Mouse (Mus musculus): ENCODE measurements at regions not wholly inside any gene's neighbourhood (a gene's known extent, or its start where the extent isn't known, plus 50 kb on each side); places are given as distances from the start of the nearest gene placed in this dataset.
A peak's percentile ranks its signal among the peaks of the same experiment; 100 is the strongest.

DNA sequence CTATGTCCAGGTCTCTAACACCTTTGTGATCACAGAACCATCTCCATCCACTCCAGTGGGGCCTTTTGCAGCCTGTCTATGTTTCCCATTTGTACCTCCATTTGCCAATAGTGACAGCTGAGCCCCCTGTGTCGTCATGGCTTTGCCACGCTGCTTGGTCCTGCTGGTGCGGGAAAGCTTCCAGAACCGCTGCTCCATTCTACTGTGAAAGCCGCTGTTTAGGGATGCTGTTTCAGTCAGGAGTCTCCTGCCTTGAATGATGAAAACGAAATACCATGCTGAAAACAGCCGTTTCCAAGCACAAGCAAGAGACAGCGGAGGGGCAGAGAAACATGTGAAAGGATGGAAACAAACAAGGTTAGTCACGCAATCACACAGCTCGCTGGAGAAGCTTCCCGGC is 410.4 kb downstream of the Glrx3 start:
- no peak for TF ChIP-seq POLR2A (IDR thresholded peaks at IDR 0.05; ENCODE audit: borderline replicate concordance, extremely low read depth, insufficient read depth, insufficient read length, poor library complexity, severe bottlenecking)
- TF ChIP-seq CTCF (IDR thresholded peaks at IDR 0.05; ENCODE audit: borderline replicate concordance, extremely low read depth, insufficient read depth, insufficient read length), result no peak
- peak; percentile 64 for DNase-seq (ENCODE audit: low read depth)

DNA sequence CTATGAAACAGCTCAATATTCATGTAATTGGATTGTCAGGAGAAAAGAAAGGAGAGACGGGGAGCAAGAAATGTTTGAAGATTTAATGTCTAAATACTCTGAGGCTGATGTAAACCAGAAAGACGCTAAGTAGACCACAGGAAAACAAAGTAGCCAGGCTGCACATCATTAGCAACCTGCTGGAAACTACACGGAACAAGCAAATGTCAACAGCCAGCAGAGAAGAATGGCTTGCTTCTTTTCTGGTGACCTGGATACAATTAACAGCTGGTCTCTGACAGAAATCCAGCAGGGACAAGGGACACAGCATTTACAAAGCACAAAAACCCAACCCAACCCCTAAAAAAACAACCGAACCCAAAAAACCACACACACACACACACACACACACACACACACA is 413.6 kb downstream of the Glrx3 start:
- TF ChIP-seq CTCF (IDR thresholded peaks at IDR 0.05; ENCODE audit: borderline replicate concordance, extremely low read depth, insufficient read depth, insufficient read length) (no peak), POLR2A (IDR thresholded peaks at IDR 0.05; ENCODE audit: borderline replicate concordance, extremely low read depth, insufficient read depth, insufficient read length, poor library complexity, severe bottlenecking) (no peak)
- peak; percentile 51 for DNase-seq (ENCODE audit: low read depth)

DNA sequence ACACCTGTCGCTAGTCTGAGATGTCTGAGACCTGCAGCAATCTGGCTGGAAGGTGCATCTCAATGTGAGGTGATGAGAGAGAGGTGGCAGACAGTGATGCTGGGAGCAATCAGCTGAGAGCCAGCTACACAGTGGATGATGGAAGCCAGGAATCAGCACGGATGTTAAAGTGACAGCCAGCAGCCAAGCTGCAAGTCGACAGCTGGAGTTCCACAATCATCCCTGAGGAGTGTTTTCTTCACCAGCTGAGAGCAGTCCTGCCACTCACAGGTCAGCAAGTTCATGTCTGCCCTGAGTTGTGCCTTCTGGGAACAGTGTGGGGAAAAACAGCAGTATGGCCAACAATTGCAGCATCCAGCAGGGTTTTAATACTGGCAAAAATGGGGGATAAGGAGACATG is 422.3 kb downstream of the Glrx3 start:
- TF ChIP-seq CTCF (IDR thresholded peaks at IDR 0.05; ENCODE audit: borderline replicate concordance, extremely low read depth, insufficient read depth, insufficient read length), result no peak
- no peak for TF ChIP-seq POLR2A (IDR thresholded peaks at IDR 0.05; ENCODE audit: borderline replicate concordance, extremely low read depth, insufficient read depth, insufficient read length, poor library complexity, severe bottlenecking)
- no peak for DNase-seq (ENCODE audit: low read depth)

DNA sequence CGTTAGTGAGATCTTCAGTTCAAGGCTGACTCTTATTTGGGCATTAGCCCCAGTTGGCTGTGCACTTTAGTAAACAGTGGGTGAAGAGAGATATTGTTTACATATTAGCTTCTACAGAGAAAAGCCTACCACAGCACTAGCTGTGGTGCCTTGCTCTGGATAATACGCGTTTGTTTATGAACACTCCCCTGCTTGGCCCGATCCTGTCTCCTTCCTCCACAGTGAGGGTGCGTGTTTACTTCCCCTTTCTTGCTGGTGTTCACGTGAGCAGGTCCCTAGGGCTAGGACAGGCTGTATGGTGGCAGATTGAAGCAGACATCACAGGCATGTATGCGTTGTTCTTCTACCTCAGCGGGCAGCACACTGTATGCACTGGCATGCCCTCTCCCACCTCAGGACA is 423.1 kb downstream of the Glrx3 start:
- TF ChIP-seq POLR2A (IDR thresholded peaks at IDR 0.05; ENCODE audit: borderline replicate concordance, extremely low read depth, insufficient read depth, insufficient read length, poor library complexity, severe bottlenecking) (no peak), CTCF (IDR thresholded peaks at IDR 0.05; ENCODE audit: borderline replicate concordance, extremely low read depth, insufficient read depth, insufficient read length) (no peak)
- no peak for DNase-seq (ENCODE audit: low read depth)

DNA sequence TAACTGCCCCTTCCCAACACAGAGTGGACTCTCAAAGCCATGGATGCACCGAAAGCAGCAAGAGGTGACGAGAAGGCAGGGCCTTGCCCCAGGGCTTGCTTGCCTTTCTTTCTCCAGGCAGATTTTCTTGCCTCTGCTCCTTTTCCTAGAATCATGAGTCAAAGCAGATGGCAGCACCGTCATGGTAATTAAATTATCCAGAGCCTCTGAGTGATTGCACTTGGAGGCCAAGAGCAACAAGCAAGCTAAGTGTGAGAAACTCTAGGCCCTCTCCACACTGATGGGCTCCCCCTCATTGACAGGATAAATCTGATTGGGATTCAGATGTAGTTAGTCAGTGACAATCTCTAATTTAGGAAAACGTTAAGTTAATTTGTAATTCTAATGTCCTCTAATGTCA is 427.5 kb downstream of the Glrx3 start:
- TF ChIP-seq CTCF (IDR thresholded peaks at IDR 0.05; ENCODE audit: borderline replicate concordance, extremely low read depth, insufficient read depth, insufficient read length) (no peak), POLR2A (IDR thresholded peaks at IDR 0.05; ENCODE audit: borderline replicate concordance, extremely low read depth, insufficient read depth, insufficient read length, poor library complexity, severe bottlenecking) (no peak)
- peak; percentile 82 for DNase-seq (ENCODE audit: low read depth)

DNA sequence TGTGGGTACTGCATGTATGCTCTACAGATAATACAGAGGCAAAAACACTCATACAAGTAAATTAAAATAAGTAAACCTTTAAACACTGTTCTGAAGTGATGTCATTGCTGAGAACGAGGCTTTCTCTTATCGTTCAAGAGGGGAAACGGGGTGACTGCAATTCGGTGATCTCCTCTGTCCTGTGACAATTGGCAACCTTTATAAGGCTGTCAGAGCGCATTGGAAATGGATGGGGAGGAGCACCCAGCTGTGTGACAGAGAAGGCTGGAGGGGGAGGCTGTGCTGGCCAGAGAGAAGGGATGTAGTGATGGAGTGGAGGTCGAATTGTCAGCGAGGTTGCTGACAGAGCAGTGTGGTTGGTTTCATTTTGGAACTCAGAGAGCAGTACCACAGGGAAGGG is 428.0 kb downstream of the Glrx3 start:
- TF ChIP-seq CTCF (IDR thresholded peaks at IDR 0.05; ENCODE audit: borderline replicate concordance, extremely low read depth, insufficient read depth, insufficient read length) (no peak), POLR2A (IDR thresholded peaks at IDR 0.05; ENCODE audit: borderline replicate concordance, extremely low read depth, insufficient read depth, insufficient read length, poor library complexity, severe bottlenecking) (no peak)

DNA sequence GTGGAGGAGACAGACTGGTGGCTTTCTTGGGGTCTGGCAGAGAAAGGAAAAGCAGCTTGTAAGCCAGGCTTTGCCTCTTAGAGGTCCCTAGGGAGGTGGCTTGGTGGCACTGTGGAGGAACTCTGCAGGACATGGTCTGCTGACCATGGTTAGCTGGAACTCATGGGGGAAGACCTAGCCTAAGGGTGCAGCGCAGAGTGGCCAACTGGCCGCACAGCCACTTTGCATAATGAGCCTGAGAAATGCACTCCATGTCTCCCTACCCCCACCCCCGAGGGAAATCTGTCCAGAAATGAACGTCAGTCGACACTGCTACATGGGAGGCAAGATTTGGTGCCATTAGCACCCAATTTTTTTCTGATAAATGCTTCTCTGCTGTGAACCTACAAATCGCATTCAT is 429.5 kb downstream of the Glrx3 start:
- DNase-seq (ENCODE audit: low read depth), result no peak
- TF ChIP-seq CTCF (IDR thresholded peaks at IDR 0.05; ENCODE audit: borderline replicate concordance, extremely low read depth, insufficient read depth, insufficient read length), result no peak
- no peak for TF ChIP-seq POLR2A (IDR thresholded peaks at IDR 0.05; ENCODE audit: borderline replicate concordance, extremely low read depth, insufficient read depth, insufficient read length, poor library complexity, severe bottlenecking)

More for the DNA sequence above, 428.0 kb downstream of the Glrx3 start:
- DNase-seq (ENCODE audit: low read depth), result no peak

DNA sequence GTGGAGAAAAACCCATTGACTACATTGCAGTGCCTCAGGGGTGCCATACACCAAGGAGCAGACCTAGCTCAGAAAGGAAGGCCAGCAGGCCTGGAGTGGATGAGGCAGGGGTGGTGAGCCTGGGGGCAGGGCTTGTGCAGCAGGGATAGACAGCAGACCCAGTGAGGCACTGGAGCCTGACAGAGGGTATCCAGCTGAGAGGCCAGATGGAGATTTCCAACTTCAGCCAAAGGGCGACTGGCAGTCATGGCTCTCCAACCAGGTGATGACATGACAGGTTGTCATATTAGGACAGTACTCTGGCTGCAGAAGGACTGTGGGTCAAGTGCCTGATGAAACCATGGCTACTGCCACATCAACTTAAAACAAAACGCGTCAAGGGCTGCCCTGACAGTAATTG is 431.1 kb downstream of the Glrx3 start:
- DNase-seq (ENCODE audit: low read depth), result no peak
- TF ChIP-seq POLR2A (IDR thresholded peaks at IDR 0.05; ENCODE audit: borderline replicate concordance, extremely low read depth, insufficient read depth, insufficient read length, poor library complexity, severe bottlenecking), result no peak
- TF ChIP-seq CTCF (IDR thresholded peaks at IDR 0.05; ENCODE audit: borderline replicate concordance, extremely low read depth, insufficient read depth, insufficient read length), result no peak

DNA sequence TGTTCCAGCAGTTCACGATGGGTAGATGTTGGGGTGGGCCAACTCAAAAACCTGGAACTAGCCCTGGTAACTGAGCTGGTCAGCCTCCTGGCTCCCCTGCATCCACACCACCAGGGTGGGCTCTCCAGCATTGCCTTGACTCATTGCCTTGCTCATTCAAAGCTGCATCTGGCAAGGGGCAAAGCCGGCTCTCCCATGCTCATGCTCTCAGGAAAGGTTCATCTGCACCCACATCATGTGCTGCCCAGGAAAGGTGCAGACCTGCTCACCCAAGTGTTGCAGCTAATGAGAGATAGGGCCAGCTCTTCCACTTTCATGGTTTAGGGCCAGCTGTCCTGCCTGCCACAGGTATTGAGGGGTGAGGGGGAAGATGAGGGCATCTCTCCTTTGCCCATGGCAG is 437.9 kb downstream of the Glrx3 start:
- TF ChIP-seq POLR2A (IDR thresholded peaks at IDR 0.05; ENCODE audit: borderline replicate concordance, extremely low read depth, insufficient read depth, insufficient read length, poor library complexity, severe bottlenecking), result no peak
- no peak for TF ChIP-seq CTCF (IDR thresholded peaks at IDR 0.05; ENCODE audit: borderline replicate concordance, extremely low read depth, insufficient read depth, insufficient read length)
- DNase-seq (ENCODE audit: low read depth), result no peak

DNA sequence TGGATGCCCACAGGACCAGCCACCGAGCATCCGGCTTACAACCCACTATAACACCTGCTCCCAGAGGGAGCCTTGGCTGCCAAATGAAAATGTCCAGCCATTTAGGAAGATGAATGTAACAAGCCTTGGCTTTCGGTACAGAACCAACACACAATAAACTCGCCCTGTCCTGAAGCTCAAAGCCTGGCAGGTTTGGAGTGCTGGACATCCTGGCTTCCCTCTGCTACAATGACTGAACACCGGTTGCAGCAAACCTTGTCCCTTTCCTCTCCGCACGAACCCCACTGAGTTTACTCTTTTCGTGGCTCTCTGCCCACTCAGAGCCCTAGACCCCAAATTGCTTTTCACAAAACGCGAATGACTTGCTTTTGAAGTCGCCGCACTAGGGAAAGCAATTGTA is 441.9 kb downstream of the Glrx3 start:
- DNase-seq (ENCODE audit: low read depth), result no peak
- TF ChIP-seq POLR2A (IDR thresholded peaks at IDR 0.05; ENCODE audit: borderline replicate concordance, extremely low read depth, insufficient read depth, insufficient read length, poor library complexity, severe bottlenecking) (no peak), CTCF (IDR thresholded peaks at IDR 0.05; ENCODE audit: borderline replicate concordance, extremely low read depth, insufficient read depth, insufficient read length) (no peak)

DNA sequence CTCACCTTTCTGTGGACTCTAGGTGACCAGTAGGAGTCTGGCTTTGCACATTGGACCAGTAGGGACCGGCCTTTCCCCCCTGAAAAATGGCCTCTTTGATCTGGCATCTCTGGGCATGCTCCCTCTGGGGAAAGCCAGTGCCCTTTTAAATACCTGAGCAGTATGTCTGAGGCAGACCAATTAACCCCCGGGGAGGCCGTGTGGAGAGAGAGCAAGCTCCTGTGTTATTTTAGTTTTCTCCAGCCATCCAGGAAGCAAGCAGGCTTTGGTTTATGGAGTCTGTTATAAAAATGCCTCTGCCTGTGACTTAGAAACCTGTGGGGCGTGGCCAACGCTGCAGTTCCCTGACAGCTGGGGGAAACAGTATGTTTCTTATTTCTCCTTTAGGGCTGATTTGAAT is 445.5 kb downstream of the Glrx3 start:
- DNase-seq (ENCODE audit: low read depth), result no peak

DNA sequence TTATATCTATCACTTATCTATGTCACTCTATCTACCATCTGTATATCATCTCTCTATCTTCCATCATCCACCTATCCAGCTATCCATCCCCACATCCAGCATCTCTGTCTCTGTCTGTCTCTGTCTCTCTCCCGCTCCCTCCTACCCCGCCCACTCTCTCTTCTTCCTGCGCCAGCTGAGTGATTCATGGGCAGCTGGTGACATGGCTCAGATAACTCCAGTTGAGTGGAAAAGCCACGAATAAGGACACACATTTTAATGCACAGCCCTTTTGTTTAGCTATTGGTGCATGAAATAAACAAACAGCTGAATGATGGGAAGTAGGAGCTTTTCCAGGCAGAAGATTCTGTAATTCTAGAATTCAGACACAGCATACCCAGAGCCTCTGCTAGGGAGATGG is 446.3 kb downstream of the Glrx3 start:
- no peak for DNase-seq (ENCODE audit: low read depth)
- TF ChIP-seq POLR2A (IDR thresholded peaks at IDR 0.05; ENCODE audit: borderline replicate concordance, extremely low read depth, insufficient read depth, insufficient read length, poor library complexity, severe bottlenecking), result no peak
- no peak for TF ChIP-seq CTCF (IDR thresholded peaks at IDR 0.05; ENCODE audit: borderline replicate concordance, extremely low read depth, insufficient read depth, insufficient read length)

More for the DNA sequence above, 445.5 kb downstream of the Glrx3 start:
- TF ChIP-seq CTCF (IDR thresholded peaks at IDR 0.05; ENCODE audit: borderline replicate concordance, extremely low read depth, insufficient read depth, insufficient read length) (no peak), POLR2A (IDR thresholded peaks at IDR 0.05; ENCODE audit: borderline replicate concordance, extremely low read depth, insufficient read depth, insufficient read length, poor library complexity, severe bottlenecking) (no peak)

DNA sequence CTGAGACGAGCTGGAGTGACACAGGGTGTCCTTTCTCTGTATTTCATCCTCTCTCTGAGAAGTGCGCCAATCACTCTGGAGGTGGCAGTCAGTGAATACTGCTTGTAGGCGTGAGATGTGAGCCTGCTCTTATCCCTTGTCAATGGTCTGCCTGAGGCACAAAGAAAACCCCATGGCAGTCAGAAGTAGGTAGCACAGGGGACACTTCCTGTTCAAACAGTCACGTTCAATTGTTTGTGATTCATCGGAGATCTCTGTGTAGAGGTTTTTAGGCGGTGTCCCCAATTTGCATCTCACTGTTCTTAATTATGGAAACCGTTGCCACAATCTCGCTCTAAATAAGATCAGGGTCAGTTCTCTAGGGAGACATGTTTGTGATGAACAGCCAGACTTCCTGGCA is 447.7 kb downstream of the Glrx3 start:
- TF ChIP-seq POLR2A (IDR thresholded peaks at IDR 0.05; ENCODE audit: borderline replicate concordance, extremely low read depth, insufficient read depth, insufficient read length, poor library complexity, severe bottlenecking) (no peak), CTCF (IDR thresholded peaks at IDR 0.05; ENCODE audit: borderline replicate concordance, extremely low read depth, insufficient read depth, insufficient read length) (no peak)
- DNase-seq (ENCODE audit: low read depth), result no peak

Data from brain, embryonic 14.5 days (tissue).